14 mouse cellular contexts compared by ENCODE assay signal in the genomic region with DNA sequence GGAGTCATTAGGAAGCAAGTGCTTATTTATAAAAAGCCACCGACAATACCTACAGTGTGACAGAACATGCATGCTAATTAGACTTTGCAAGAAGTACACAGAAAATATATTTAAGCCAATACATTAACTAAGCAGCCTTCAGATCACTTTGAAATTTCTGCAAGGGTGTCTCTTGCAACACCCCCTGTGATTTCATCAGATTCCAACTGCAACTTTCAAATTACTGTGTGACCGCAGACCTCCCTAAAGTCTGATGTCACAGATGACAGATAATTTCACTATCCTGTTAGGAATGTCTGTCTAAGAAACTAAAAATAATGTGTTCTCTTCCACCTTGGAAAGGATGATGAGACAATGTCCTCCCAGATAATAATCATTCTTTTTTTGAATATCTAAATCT.
"Had no signal": no experiment of that assay in that cellular context is flagged by ENCODE, and none has a peak within 500 bp of the region (broad histone marks: within the 10 kb centered on the region; RNA-seq: fewer than 3 reads in every experiment).

No protein-coding gene starts in this region.

- H3K4me2 ChIP-seq: kidney, embryonic 15.5 days; limb, embryonic 13.5 days; midbrain, embryonic 12.5 days; neural tube, embryonic 15.5 days had no signal

- ATAC-seq: midbrain, embryonic 16.5 days had no signal

- H3K9ac ChIP-seq: kidney, embryonic 15.5 days; limb, embryonic 13.5 days; liver, embryonic 14.5 days; midbrain, embryonic 12.5 days; neural tube, embryonic 15.5 days had no signal

- H3K27ac ChIP-seq: kidney, embryonic 15.5 days; limb, embryonic 13.5 days; liver, embryonic 14.5 days; midbrain, embryonic 12.5 days; neural tube, embryonic 15.5 days had no signal

- H3K9me3 ChIP-seq: kidney, embryonic 15.5 days; limb, embryonic 13.5 days; midbrain, embryonic 12.5 days; neural tube, embryonic 15.5 days had no signal

- H3K4me3 ChIP-seq: kidney, embryonic 15.5 days; limb, embryonic 13.5 days; midbrain, embryonic 12.5 days; neural tube, embryonic 15.5 days had no signal

- DNase-seq: kidney, postnatal 14 days; layer of hippocampus, adult 9-11 months; left cerebral cortex, postnatal 4 days; lung, adult 18-20 months; lung, postnatal 4 days; right cerebral cortex, adult 18-20 months; right cerebral cortex, postnatal 25 days; thymus, postnatal 4 days had no signal

- H3K27me3 ChIP-seq: limb, embryonic 13.5 days; midbrain, embryonic 12.5 days; neural tube, embryonic 15.5 days had no signal

- H3K36me3 ChIP-seq: kidney, embryonic 15.5 days; limb, embryonic 13.5 days; midbrain, embryonic 12.5 days; neural tube, embryonic 15.5 days had no signal
